Mouse (Mus musculus) B cell, adult 2 months (primary cell): ENCODE measurements around the gene Usp3.

Experiments used
- DNase-seq, 2 experiments: peaks; one replicate each; pipeline ENCODE4 v3.0.0; 2022

The Usp3 gene

DNA sequence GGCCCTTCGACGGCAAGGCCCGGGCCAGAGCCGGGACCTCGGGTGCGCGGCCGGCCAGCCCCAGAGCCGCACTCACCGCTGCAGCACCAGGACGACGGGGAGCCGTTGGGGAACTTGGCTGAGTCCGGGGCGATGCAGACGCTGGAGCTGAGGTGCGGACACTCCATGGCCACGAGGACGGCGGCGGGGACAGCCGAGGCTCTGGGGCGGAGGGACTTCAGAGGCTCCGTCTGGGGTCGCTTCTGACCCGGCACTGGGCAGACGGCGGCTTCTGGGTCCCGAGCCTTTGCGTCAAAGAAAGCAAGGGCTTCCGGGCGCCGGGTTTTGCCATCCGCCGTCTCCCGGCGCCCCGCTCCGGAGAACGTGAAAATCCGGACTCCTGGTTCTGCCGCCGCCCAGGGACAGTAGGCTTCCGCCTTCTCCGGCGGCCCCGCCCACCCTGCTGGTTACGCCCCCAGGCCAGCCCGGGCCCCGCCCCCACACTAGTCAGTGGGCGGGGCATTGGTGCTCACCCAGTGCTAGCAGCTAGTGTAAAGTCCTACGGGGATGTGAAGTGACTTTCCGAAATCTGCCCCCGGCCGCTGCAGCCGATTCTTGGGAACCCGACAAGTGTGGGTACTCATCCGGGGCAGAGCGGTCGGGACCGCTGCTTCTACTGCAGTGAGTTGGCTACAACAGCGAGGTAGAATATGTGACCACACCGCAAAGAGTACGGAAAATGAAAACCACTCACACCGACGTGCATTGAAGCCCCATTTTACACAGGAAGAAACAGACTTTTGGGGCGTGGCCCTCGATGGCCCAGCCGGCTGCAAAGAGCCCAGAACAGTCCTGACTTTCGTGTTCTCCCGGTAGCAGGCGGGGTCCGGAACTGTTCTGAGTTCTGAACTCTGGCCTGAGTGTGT lies at the start of gene Usp3:
TSS of gene Usp3 (minus strand) at position 435 of the 905 bp plus-strand sequence.
- DNase-seq, result peak; percentile 97

DNA sequence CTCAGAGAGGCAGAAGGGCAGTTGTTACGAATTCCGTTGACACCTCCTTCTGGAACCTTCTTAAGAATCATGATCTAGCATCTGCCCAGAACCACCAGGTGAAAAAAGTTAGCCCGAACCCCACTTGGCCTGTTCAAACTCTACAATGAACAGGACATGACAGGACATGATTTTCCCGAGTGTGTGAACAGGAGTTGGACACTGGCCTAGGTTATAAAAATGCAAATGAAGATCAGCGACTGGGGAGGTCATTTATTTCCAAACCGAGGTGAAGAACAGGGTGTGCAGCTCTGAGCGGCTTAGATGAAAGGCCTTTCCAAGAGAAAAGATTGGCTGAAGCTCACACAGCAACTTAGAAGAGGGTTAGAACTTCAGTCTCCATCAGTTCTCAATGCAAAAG lies 47.5 kb upstream of the Usp3 start:
- DNase-seq, result no peak

DNA sequence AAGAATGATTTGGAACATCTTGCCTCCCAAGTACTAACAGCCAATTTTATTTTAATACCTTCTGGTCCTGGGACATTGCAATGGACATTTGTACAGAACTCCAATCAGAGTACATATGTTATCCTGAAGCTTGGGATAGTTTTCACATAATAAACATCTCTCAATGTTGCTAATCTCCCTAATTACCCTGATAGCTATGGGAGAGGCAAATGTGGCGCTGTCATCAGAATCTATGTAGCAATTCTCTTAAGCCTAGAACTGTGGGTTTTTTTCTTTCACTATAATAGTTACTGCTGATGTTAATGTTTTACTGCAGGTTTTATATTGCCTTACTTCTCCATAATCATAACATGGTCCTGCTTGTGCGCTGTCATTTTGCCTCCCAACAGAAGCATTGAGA lies 46.7 kb upstream of the Usp3 start:
- DNase-seq, result no peak

DNA sequence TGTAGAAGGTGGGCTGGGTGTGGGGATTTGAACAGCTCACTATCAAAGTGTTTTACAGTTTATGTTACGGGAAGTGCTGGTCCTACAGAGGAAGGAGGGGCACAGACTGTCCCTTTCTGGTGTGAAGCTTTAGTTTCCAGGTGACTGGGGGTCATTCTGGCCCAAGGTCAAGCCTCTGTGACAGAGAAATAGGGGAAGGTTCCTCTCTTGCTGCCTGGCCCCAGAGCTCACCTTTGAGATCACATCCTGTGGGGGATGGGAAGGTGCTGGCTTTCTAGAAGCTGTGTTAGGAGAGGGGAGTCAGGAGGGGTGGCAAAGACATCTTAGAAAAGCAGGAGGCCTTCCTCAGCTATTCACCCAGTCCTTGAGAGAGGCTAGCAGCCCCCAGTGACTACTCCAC lies 39.5 kb upstream of the Usp3 start:
- DNase-seq, result no peak

DNA sequence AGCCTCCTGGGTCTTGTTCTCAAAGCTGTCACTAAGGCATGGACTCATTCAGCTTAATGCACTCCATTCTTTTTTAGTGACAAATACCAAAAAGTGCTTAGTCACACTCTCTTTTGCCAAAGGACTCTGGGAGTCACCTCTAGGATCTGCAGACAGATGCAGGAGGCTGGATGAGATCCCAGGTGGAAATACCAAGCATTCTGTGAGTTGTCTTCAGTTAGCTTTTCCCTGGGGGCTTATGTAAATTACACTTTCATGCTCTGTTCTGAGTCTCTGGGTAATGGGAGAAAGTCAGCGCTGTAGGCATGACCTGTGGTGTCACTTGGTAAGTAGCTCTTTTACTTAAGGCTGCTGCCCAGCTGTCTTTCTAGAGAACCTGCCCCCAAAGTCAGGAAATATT lies 38.0 kb upstream of the Usp3 start:
- no peak for DNase-seq

DNA sequence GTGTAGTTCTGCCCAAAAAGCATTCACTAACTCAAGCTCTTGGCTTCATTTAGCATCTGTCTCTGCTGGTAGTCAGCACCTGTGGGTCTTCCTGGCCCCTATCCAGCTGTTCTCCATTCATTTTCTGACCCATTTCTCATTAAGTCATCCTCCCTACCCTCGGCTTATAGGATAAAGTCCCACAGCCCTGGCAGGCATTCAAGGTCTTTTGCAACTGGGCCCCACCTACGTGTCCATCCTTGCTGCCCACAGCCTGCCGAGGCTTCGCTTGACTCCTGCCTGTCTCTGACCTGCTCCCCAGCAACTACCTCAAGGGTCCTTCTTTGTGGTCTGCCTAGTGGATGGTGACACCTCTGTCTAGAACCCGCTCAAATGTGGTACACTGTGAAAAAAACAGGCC lies 33.7 kb upstream of the Usp3 start:
- DNase-seq, result no peak

DNA sequence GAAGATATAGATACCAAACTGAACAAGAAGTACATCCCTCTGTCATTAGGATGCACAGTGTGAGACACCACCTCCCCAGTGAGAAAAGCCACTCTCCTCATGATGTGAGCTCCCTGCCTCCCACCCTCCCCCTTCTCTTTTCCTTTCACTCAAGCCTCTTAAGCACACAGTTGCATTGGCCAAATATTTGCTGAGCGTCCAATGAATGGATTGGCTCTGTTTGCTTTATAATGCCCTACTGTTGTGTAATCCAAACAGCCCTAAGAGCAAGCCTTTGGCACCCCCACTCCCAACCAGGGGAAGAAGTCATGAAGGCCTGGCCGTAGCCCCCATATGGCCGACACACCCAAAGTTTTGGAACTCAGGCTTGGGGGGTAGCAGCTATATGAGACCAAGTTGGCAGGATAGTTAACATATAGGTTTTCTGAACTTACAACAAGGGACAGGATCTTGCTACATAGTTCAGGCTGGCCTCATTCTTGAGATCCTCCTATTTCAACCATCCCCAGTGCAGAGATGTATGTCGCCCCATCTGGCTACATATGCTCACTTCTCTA lies 33.1 kb upstream of the Usp3 start:
- DNase-seq, result no peak

DNA sequence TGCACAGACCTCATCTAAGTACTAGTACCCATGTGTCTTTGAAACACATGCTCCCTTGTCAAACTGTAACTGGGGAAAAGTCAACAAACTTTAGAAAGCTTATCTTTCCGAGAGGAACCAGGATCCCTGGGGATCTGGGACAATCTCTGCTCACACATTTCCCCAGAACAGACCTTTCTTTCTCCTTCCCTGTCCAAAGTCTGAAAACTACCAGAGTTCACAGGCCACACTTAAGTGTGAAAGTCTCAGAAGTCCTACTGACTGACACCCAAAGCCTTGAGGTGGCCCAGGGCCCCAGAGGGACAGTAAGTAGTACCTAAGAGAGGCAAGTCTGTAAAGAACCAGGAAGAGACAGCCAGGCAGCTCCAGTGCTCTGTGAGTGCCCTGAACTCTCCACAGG lies 31.9 kb upstream of the Usp3 start:
- no peak for DNase-seq

DNA sequence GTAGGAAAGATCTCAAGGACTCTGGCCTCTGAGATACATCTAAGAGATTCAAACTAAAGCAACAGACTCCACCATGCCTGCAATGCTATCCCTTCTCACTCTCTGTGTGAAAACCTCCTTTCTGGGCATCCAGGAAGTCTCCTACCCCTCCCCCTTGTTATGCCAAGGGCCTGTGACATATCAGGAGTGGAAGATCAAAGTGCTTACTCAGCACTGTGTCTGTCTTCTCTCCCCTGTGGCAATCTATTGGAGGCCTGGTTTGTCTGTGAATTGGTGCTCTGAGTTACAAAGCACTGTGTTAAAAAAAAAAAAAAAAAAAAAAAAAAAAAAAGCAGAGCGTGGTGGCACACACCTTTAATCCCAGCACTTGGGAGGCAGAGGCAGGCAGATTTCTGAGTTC lies 30.7 kb upstream of the Usp3 start:
- no peak for DNase-seq

DNA sequence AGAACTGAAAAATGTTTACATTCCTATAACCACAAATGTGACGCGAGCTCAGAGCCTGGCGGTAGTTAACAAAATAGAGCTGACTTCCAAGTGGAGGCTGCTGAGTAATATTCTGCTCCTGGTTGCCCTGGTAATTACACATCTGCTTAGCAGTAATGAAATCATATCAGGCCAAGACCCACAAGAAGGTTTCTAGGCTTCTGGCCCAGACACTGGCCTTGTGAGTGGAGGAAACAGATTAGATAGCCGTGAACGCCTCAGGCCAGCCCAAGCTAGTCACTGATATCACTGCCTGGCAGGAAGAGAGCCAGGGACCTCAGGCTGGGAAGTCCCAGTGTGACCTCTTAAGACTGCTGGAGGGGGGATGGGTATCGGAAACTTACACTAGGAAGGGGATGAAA lies 27.6 kb upstream of the Usp3 start:
- DNase-seq, result no peak

DNA sequence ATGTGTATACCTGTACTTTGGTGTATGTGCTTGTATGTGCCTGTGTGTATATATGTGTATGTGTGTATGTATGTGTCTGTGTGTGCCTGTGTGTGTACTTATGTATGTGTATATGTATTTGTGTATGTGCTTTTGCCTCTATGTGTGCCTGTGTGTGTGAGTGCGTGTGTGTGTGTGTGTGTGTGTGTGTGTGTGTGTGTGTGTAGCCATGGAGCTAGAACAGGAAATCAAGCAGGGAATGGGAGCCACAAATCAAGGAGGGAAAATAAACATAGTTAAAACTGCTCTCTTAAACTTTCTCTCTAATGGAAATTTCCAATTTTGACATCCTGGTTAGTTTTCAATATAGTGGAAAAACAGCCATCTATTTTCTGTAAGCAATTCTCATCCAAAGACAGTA lies 27.1 kb upstream of the Usp3 start:
- DNase-seq, result no peak

DNA sequence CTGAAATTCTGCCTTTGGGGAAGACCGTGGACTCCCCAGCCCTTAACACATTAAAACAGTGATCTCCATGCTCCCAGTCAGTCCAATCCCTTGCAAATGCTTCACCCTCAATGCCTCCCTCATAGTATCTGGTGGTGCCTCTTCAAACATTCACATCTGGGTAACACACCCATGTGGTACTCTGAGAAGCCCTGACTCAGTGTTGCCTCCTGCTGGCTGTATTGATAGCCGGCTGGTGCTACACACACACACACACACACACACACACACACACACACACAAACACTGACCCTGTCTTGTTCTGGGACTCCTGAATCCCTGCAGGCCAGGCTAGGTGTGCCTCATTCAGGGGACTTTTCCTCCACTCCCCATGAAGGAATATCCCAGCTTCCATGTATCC lies 24.9 kb upstream of the Usp3 start:
- peak in 1 of 2 experiments; percentile 38 for DNase-seq

DNA sequence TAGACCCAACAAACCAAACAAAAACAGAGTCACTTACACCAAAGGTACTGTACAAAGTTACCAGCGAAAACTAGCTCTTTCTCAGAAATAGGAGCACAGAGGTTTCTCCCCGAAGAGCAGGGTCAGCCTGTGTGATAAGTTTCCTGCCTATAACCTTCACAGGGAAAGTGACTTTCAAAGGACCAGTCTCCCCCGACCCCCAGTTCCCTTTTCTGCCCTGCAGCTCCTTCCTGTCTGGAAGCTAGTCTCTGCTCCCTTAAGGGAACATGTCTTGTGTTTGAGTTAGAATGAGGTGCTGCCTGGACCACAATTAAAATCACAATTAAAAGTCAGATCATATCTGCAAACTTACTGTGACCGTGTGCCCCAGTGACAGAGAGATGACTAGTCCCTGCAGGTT lies 23.9 kb upstream of the Usp3 start:
- no peak for DNase-seq

DNA sequence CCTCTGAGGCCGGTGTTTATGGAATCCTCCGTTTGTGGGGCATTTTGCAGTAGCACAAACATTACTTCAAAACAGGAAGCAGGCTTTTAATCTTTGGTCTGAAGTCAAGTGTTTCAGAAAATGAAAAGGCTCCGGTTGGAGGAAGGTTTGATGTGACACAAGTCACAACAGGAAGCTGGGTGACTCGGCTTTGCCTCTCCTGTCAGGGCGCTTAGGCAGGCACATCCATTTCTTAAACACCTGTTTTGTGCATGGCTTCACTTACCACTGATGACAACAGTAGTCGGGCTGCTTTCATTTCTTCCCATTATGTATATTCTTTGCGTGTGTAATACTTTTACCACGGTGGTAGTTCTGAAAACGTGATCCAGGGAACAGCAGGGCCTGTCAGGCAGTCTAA lies 22.2 kb upstream of the Usp3 start:
- peak; percentile 59 to 63 for DNase-seq

DNA sequence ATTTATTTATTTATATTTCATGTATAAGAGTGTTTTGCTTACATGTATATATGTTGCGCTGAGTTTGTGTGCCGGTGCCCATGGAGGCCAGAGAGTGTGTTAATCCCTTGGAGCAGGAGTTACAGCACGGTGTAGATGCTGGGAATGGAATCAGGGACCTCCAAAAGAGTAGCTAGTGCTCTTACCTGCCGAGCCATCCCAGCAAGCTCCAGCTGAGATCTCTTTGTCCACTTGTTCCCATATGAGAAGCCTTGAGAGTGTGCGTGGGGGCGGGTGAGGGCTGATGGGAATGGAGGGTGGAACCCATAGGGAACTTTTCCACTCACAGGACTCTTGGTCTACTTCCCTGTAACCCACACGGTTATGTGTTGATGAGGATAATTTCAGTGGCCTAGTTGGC lies 21.6 kb upstream of the Usp3 start:
- DNase-seq, result peak in 1 of 2 experiments; percentile 22

DNA sequence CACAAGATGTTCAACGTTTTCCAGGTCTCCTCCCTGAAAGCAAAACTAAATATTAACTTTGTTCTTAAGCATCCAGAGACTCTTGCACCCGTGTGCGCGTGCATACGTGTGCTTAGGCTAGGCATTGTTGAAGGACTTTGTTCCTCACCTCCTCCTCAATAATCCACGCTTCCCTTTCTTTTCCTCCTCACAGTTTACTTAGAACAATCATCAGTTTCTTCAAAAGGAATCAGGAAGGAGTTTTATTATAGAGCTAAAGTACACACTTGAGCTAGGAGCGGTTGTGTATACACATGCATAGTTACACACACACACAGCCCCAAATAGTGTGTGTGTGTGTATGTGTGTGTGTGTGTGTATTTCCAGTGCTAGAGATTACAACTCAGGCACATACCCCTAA lies 20.7 kb upstream of the Usp3 start:
- no peak for DNase-seq

DNA sequence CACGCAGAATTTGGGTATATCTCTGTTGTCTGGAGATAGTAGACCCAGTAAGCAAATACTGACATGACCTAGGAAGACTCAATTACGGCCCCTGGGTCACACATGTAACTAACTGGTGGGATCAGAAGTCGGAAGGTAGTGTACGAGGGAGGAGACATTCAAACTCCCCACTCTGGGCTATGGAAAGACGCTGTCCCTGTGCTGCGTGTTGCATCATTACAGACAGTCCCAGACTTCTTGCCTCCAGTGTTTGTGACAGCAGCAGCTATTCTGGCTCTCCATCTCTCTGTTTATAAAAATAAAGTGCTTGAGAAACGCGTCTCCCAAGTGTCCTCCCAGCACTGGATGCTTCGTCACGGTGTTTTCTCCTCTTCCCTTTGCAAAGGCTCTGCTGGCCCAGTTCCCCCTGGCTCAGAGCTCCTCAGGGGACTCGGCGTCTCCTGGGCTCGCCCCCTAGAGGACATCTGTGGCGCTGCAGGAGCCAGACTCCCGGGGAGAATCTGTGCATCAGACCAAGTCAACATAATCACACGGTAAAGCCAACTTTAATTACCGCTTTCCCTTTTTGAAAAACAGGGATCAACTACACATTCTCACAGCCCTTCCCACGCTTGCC lies 18.6 kb upstream of the Usp3 start:
- peak; percentile 89 for DNase-seq

DNA sequence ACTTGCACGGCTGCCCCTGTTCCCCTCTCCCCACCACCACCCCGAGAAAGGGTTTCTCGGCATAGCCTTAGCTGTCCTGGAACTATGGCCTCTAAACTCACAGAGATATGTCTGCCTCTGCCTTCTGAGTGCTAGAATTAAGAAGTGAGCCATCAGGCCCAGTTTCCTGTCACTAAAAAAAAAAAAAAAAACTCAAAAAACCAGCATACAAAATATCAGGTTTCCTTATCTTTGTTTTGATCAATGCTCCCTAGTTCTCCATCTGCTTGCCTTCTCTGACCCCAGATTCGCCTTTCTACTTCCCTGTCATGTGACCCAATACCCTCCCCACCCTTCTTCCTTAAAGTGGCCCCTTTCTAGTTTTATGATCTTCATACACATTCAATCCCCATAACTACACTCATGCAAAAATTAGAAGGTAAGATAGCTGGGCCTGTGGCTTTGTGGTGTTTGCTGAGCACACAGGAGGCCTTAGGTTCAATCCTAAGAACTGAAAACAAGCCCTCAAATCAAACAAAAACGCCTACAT lies 15.9 kb upstream of the Usp3 start:
- no peak for DNase-seq

DNA sequence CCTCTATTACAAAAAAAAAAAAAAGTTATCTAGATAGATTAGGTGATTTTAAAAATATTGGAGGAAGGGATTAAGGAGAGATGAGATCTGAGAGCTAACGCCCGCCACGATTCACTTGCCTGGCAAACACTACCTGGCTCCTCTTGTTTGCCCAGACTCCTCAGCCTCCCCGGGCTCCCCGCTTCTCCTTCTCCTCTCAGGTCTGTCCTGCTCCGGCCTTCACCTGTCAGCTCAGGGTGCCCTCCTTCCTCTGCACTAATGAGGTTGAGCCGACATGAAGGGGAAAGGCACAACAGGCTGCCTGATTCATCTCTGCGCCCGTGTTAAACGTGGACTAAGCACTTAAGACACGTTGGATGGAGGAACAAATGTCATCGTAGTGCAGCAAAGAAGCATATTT lies 13.9 kb upstream of the Usp3 start:
- no peak for DNase-seq

DNA sequence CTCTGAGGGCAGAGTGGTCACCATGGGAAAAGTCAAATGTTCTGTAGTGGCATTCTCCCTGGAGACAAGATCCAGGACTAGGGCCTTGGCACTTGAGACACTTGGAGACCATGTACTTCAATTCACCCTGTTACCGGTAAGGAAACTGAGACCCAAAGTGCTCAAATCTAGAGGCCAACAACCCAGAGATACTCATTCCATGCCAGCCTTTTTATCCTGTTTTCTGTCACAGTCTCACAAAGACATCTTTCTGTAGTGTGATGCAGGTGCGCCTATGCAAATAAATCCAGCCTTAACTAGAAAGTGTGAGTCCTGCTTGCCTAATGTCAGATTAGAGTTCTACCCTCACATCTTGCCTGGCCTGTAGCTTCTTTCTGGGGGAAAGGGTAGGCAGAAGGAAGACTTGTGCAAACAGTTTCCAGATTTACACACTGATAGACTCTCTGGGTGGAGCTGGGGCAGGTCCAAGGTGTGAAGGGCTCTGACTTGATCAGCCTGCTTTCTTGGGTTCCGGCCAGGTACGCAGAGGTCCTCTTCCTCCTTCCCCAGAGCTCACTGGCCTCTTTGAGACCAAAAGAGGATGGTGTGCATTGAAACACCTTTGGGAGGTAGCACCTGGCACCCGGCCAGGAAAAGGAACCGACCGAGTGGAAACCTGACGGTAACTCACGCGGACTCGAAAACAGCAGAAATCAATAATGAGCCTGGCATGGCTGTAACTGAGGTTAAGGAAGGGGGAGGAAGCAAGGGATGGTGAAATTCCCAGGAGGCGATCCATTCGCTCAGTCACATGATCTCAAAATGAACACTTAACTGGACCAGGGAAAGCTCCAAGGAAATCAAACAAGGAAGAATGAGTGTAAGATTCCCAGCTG lies 13.2 kb upstream of the Usp3 start:
- no peak for DNase-seq

DNA sequence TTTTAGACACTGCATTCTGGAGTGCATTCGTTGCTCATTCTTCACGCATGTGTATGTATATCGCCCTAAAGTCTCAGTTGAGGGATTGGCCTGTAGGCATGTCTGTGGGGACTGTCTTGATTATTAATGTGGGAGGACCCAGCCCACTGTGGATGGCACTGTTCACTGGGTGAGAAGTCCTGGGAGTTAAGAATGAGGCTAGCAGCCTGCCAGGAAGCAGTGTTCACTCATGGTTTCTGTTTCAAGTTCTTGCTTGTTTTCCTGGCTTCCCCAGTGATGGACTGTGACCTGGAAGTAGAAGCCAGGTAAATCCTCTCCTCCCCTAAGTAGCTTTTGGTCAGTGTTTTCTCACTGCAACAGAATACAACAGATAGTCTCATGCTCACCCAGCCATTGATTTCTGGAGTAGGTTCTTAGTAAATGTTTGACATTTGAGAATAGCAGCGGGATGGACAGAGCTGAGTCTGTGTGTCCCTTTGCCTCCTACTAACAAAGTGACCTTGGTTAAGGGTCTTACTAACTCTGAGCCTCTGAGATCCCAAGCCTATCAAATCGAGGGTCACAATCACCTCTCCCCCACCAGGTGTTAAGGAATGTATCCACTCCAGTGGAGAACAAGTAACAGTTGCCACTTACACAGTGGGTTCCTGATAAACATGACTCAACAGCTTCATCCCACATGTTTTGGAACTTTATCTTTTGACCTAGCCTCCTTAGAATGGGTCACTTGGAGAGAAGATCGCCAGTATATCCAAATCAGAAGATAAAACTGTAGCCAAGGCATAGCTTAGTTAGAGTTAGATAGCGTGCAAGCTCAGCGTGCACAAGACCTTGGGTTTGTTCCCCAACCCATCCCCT lies 11.6 kb upstream of the Usp3 start:
- DNase-seq, result no peak

DNA sequence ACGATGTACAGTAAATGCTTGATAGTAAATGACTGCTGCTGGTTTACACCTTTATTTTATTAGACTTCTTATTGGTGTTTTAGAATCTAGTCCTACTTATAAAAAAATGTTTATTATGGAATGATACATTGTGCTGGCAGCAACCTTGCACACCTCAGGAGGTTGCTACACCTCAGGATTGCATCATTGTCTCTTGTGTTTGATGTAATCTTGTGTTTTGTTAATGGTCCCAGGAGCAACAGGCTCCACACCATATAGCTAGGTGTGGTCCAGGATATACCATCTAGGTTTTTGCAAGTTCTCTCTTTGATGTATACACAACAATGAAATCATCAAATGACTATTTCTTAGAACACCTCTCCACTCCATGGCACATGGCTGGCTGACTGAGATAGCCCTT lies 11.0 kb upstream of the Usp3 start:
- no peak for DNase-seq
